ENCODE assay signal across 14 mouse cellular contexts in genomic region chr9:53750899-53751298, GRCm38 (mm10). TPM values are rescaled to one million over a fixed set of nuclear protein-coding genes. Genes with fewer than 3 reads are reported as not detected.
A peak's percentile ranks its signal among the peaks of the same experiment; 100 is the strongest.
DNase-seq lines count a peak whose midpoint lies in the region; ATAC-seq and TF ChIP-seq lines count a peak whose summit lies in the region.
"Had no signal": no experiment of that assay in that cellular context is flagged by ENCODE, and none has a peak within 500 bp of the region (broad histone marks: within the 10 kb centered on the region; RNA-seq: fewer than 3 reads in every experiment).

No protein-coding gene starts in this region.

- DNase-seq in embryo, embryonic 11 days = peak; percentile 10
- no peak for DNase-seq in embryo, embryonic 10 days (ENCODE audit: low spot score)
- no peak for DNase-seq in lung, postnatal 0 days (ENCODE audit: low spot score)
- no peak for DNase-seq in lung, postnatal 25 days (ENCODE audit: low spot score)
- DNase-seq in R1 (ENCODE audit: low read depth, low spot score) = peak; percentile 70
- DNase-seq in splenic B cell, adult 2 months (ENCODE audit: low read depth, low spot score) = peak; percentile 38
- no peak for DNase-seq in spleen, postnatal 14 days (ENCODE audit: low spot score in 2 of 2)
- DNase-seq in frontal cortex, postnatal 36 days (ENCODE audit: low spot score in 2 of 2) = no peak
- DNase-seq: liver; spleen, adult 18-20 months had no signal

- H3K27me3 ChIP-seq in lung, postnatal 0 days (replicated peaks; ENCODE audit: insufficient read depth, low read length) = no peaks in the 10 kb centered on the region
- no peaks in the 10 kb centered on the region for H3K27me3 ChIP-seq in splenic B cell, adult 2 months (ENCODE audit: control insufficient read depth, insufficient read depth, low read length, poor library complexity, severe bottlenecking)

- H3K9ac ChIP-seq in lung, postnatal 0 days (replicated peaks; ENCODE audit: low read depth) = no peak overlapping the region
- H3K9ac ChIP-seq: heart, embryonic 12.5 days; hindbrain, embryonic 15.5 days; midbrain, embryonic 13.5 days had no signal

- ATAC-seq in lung, postnatal 0 days = no peak
- ATAC-seq: midbrain, embryonic 13.5 days had no signal

- H3K36me3 ChIP-seq in lung, postnatal 0 days (ENCODE audit: insufficient read depth, low read length) = no peaks in the 10 kb centered on the region
- H3K36me3 ChIP-seq in splenic B cell, adult 2 months (ENCODE audit: control insufficient read depth, insufficient read depth, low read length, poor library complexity, severe bottlenecking) = no peaks in the 10 kb centered on the region
- H3K36me3 ChIP-seq: heart, embryonic 12.5 days; hindbrain, embryonic 15.5 days; midbrain, embryonic 13.5 days had no signal

- peak; percentile 50 for TF ChIP-seq CTCF in lung, postnatal 0 days (IDR thresholded peaks at IDR 0.05)

- no peaks in the 10 kb centered on the region for H3K9me3 ChIP-seq in lung, postnatal 0 days (ENCODE audit: low read length)
- H3K9me3 ChIP-seq: heart, embryonic 12.5 days; hindbrain, embryonic 15.5 days; midbrain, embryonic 13.5 days had no signal

- H3K4me2 ChIP-seq in lung, postnatal 0 days (replicated peaks; ENCODE audit: low read depth, low read length) = no peak overlapping the region
- H3K4me2 ChIP-seq: heart, embryonic 12.5 days; hindbrain, embryonic 15.5 days; midbrain, embryonic 13.5 days had no signal

- H3K4me3 ChIP-seq in lung, postnatal 0 days (ENCODE audit: low read depth, low read length) = no peak overlapping the region
- H3K4me3 ChIP-seq: heart, embryonic 12.5 days; hindbrain, embryonic 15.5 days; midbrain, embryonic 13.5 days had no signal

- TF ChIP-seq EP300 in lung, postnatal 0 days (IDR thresholded peaks at IDR 0.05) = no peak

- no peaks in the 10 kb centered on the region for H3K4me1 ChIP-seq in lung, postnatal 0 days (ENCODE audit: insufficient read depth, low read depth, low read length)
- H3K4me1 ChIP-seq: heart, embryonic 12.5 days; hindbrain, embryonic 15.5 days; midbrain, embryonic 13.5 days had no signal

- 42% methylated on average over 5 of the region's 5 CpGs for WGBS in lung, postnatal 0 days

- no peak overlapping the region for H3K27ac ChIP-seq in lung, postnatal 0 days (ENCODE audit: low read length)
- H3K27ac ChIP-seq: hindbrain, embryonic 15.5 days; midbrain, embryonic 13.5 days had no signal

RNA-seq across cellular contexts. Expression of gene Slc35f2, which starts 20.4 kb away (rescaled TPM):
- polyA plus RNA-seq in lung, postnatal 0 days (2015; fragmentation: Nextera tagmentation; extraction: Ambion mirVana) = 1.2 TPM in 2 replicates

RNA-seq across cellular contexts. Expression of gene Rab39, which starts 44.9 kb away (rescaled TPM):
- 0.29 and 0.33 TPM in 2 replicates for polyA plus RNA-seq in lung, postnatal 0 days (2015; fragmentation: Nextera tagmentation; extraction: Ambion mirVana)
- polyA plus RNA-seq: C2C12 had no signal

Comparison
In these comparisons a context has a peak if more than half of its experiments do, and no peak if none do; other contexts are left out.
1. DNase-seq: peak in embryo, embryonic 11 days (single experiment), R1 (single experiment) and splenic B cell, adult 2 months (single experiment); none in embryo, embryonic 10 days (single experiment), lung, postnatal 0 days (single experiment), lung, postnatal 25 days (single experiment), spleen, postnatal 14 days (0 of 2) and frontal cortex, postnatal 36 days (0 of 2).